Mouse (Mus musculus): ENCODE data around the gene Itgb5.

GRCm38 (mm10) chr16:33879031-33879430, 49.6 kb downstream of the Itgb5 start:
- no peak for TF ChIP-seq POLR2A (IDR thresholded peaks at IDR 0.05; ENCODE audit: borderline replicate concordance, extremely low read depth, insufficient read depth, insufficient read length, poor library complexity, severe bottlenecking)
- no peak for TF ChIP-seq CTCF (IDR thresholded peaks at IDR 0.05; ENCODE audit: borderline replicate concordance, extremely low read depth, insufficient read depth, insufficient read length)

Measured in brain, embryonic 14.5 days (tissue).